Mouse (Mus musculus) hindbrain, embryonic 12.5 days (tissue): Measurements from ENCODE around the gene Rp9. TPM values are rescaled to one million over a fixed set of nuclear protein-coding genes. Genes with fewer than 3 reads are reported as not detected.

Experiments
- ATAC-seq: fragments of 200-750 bp; cut with Nextera tagmentation; 2 replicates; pipeline ENCODE4 v1.8.0; 2017; ENCODE audit warnings: moderate TSS enrichment; ENCODE audit not compliant: low FRiP score
- H3K27ac ChIP-seq: fragments of 300-500 bp; sonication (generic); 2 replicates; pipeline ENCODE4 v1.5.1; 2016; ENCODE audit warnings: mild to moderate bottlenecking
- H3K27me3 ChIP-seq: fragments of 300-500 bp; sonication (generic); 2 replicates; pipeline ENCODE4 v1.6.1; 2016; ENCODE audit warnings: mild to moderate bottlenecking
- H3K36me3 ChIP-seq: fragments of 300-500 bp; sonication (generic); 2 replicates; pipeline ENCODE4 v1.6.1; 2016; ENCODE audit warnings: mild to moderate bottlenecking
- H3K4me1 ChIP-seq: fragments of 300-500 bp; sonication (generic); 2 replicates; pipeline ENCODE4 v1.6.1; 2016
- H3K4me2 ChIP-seq: fragments of 300-500 bp; sonication (generic); replicated peaks from 2 replicates; pipeline ENCODE4 v1.6.1; 2016; ENCODE audit warnings: mild to moderate bottlenecking
- H3K4me3 ChIP-seq: fragments of 300-500 bp; sonication (generic); 2 replicates; pipeline ENCODE4 v1.5.1; 2016; ENCODE audit warnings: mild to moderate bottlenecking
- H3K9ac ChIP-seq: fragments of 300-500 bp; sonication (generic); 2 replicates; pipeline ENCODE4 v1.6.1; 2016; ENCODE audit warnings: mild to moderate bottlenecking, moderate library complexity
- H3K9me3 ChIP-seq: fragments of 300-500 bp; sonication (generic); replicated peaks from 2 replicates; pipeline ENCODE4 v1.6.1; 2016; ENCODE audit warnings: mild to moderate bottlenecking
- WGBS: fragments of 180-500 bp; shearing (Covaris S2); methylation state at CpG from one replicate; pipeline ENCODE4 v1.1.7; 2016; 5-methylcytosine and 5-hydroxymethylcytosine counted together
- polyA plus RNA-seq: library from polyadenylated mRNA; unstranded; fragments of >200 nt; fragmentation: Nextera tagmentation; extraction: Ambion mirVana; gene quantifications from 2 replicates; pipeline ENCODE4 v1.2.1, GENCODE M21; 2016

Gene Rp9
- polyA plus RNA-seq, 1 experiment from 2014 or later: 63.8 TPM

DNA sequence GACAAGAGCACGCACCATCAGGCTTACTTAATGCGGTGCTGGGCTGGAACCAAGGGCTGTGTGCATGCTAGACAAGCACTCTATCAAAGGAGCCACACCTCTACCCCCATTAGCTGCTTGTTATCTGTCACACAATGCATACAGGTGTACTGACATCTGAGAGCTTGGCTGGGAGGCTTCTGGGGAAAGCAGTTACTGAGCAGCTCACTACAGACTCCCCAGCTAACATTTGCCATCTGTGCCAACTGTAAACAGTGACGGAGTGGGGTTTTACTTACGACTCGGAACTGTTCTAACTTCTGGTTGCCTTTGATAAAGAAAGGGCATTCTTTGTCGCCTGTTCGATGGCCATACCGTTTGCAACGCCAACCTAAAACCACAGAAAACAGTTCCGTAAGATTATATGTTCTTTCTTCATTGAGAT, 16.0 kb downstream of the Rp9 start:
- ATAC-seq: no peak
- no peak overlapping the region for H3K4me3 ChIP-seq
- no peak overlapping the region for H3K9ac ChIP-seq
- H3K4me2 ChIP-seq: no peak overlapping the region
- WGBS: 96% methylated on average over 10 of the region's 10 CpGs
- no peak overlapping the region for H3K27ac ChIP-seq
- no peaks in the 10 kb centered on the region for H3K27me3 ChIP-seq
- H3K9me3 ChIP-seq: no peaks in the 10 kb centered on the region
- no peaks in the 10 kb centered on the region for H3K4me1 ChIP-seq
- H3K36me3 ChIP-seq: peaks cover 87% of the 10 kb centered on the region

DNA sequence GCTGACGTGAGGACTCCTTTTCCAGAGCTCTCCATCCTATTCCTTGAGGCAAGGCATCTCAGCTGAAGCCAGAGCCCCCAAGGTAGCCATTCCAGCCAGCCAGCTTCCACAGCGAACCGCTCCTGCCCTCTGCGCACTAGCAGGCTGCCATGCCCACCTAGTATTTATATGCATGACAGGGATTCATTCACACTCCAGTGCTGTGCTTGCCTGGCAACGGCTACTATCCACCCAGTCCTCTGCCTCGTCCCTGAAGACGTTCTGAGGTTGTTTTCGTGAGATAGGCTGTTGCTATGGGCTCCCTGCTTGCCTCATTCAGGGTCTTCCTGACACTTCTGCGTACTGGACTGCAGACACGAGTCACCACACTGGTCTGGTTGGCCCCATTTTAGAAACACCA, 16.8 kb downstream of the Rp9 start:
- Histone ChIP-seq H3K4me3 (no peak overlapping the region), H3K9me3 (no peaks in the 10 kb centered on the region), H3K4me1 (no peaks in the 10 kb centered on the region), H3K27me3 (no peaks in the 10 kb centered on the region), H3K27ac (no peak overlapping the region), H3K9ac (no peak overlapping the region), H3K36me3 (peaks cover 94% of the 10 kb centered on the region), H3K4me2 (no peak overlapping the region)
- WGBS: 89% methylated on average over 10 of the region's 10 CpGs
- no peak for ATAC-seq

DNA sequence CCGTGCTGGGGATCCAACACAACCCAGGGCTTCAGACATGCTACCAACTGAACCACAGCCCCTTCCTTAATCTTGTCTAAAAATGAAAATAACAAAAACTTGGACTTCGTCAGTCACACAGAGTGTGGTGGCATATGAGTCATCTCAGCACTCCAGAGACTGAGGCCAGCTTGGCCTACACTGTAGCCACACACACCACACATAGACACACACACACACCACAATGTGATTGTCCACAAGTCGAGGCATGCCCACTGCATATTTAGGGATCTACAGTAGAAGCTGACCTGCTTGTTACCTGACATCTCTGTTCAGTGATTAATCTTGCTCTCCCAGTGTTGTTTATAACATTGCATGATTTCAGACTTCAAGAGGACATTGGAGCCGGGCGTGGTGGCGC, 20.3 kb downstream of the Rp9 start:
- Histone ChIP-seq H3K4me2 (no peak overlapping the region), H3K27me3 (no peaks in the 10 kb centered on the region), H3K9me3 (no peaks in the 10 kb centered on the region), H3K27ac (no peak overlapping the region), H3K36me3 (peaks cover 89% of the 10 kb centered on the region), H3K4me3 (no peak overlapping the region), H3K4me1 (no peaks in the 10 kb centered on the region), H3K9ac (no peak overlapping the region)
- no peak for ATAC-seq
- 95% methylated on average over 6 of the region's 6 CpGs for WGBS

DNA sequence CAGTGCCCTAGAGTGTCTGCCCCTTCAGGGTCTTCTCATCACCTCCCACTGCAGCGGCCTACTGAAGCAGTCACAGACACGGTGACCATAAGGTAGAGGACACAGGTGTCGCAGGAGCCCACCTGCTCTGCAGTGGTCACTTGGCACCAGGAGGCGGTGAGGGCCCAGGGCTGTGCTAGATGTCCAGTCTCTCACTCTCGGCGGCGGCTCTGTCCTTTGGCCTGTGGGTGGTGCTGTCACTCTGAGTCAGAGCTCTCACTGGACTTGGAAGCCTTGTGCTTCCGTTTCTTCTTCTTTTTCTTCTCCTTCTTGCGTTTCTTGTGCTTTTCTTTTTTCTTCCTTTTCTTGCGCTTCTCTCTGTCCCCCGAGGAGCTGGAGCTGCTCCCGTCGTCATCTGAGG, 21.1 kb downstream of the Rp9 start:
- 92% methylated on average over 13 of the region's 13 CpGs for WGBS
- Histone ChIP-seq H3K36me3 (peaks cover 81% of the 10 kb centered on the region), H3K27ac (no peak overlapping the region), H3K4me3 (no peak overlapping the region), H3K9me3 (no peaks in the 10 kb centered on the region), H3K4me1 (no peaks in the 10 kb centered on the region), H3K4me2 (no peak overlapping the region), H3K27me3 (no peaks in the 10 kb centered on the region), H3K9ac (no peak overlapping the region)
- no peak for ATAC-seq

DNA sequence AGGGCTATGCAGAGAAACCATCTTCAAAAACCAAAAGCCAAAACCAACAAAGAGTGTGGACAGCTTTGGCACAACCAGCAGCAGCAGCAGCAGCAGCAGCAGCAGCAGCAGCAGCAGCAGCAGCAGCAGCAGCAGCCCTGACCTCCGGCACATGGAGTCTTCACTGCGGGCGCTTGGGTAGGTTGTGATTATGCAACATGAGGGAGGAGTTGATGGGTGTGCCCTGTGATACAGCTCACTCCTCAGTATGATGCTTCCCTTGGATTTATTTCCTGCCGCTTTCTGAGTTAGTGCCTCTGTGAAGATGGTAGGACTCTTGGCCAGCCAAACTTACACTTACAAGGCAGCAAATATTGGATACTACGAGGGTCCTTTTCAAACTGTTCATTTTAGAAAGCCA, 22.3 kb downstream of the Rp9 start:
- H3K4me1 ChIP-seq: no peaks in the 10 kb centered on the region
- no peaks in the 10 kb centered on the region for H3K9me3 ChIP-seq
- no peak overlapping the region for H3K9ac ChIP-seq
- ATAC-seq: no peak
- H3K27ac ChIP-seq: no peak overlapping the region
- H3K4me2 ChIP-seq: no peak overlapping the region
- H3K36me3 ChIP-seq: peaks cover 69% of the 10 kb centered on the region
- no peaks in the 10 kb centered on the region for H3K27me3 ChIP-seq
- H3K4me3 ChIP-seq: no peak overlapping the region
- WGBS: 95% methylated on average over 5 of the region's 5 CpGs

DNA sequence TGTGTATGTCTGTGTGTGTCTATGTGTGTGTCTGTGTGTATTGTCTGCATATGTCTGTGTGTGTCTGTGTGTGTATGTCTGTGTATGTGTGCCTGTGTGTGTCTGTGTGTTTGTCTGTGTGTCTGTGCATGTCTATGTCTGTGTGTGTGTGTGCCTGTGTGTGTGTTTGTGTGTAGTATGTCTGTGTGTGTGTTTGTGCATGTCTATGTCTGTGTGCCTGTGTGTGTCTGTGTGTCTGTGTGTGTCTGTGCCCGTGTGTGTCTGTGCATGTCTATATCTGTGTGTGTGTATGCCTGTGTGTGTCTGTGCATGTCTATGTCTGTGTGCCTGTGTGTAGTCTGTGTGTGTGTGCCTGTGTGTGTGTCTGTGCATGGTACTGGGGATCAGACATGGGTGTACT, 24.4 kb downstream of the Rp9 start:
- no peak overlapping the region for H3K9ac ChIP-seq
- H3K36me3 ChIP-seq: peaks cover 53% of the 10 kb centered on the region
- H3K27ac ChIP-seq: no peak overlapping the region
- no peak overlapping the region for H3K4me2 ChIP-seq
- no peak overlapping the region for H3K4me3 ChIP-seq
- WGBS: 82% methylated on average over 1 of the region's 1 CpGs
- H3K4me1 ChIP-seq: no peaks in the 10 kb centered on the region
- ATAC-seq: no peak
- H3K9me3 ChIP-seq: no peaks in the 10 kb centered on the region
- H3K27me3 ChIP-seq: no peaks in the 10 kb centered on the region

DNA sequence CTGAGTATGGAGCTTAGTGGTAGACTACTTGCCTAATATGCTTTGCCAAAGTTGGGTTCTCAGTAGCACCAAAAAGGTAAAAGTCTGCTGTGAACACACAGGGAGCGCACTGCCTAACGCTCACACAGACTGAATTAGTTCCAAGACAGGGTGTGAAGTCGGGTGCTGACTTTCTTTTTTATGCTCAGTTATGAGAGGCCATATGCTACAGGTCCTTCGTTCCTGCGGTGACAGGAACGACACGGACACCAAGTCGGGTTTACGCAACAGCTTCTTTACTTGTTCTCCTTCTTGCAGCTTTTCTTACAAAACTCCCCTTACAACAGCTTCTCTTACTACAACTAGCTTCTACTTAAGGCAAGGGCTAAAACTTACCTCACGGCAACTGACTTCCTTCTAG, 26.4 kb downstream of the Rp9 start:
- no peak for ATAC-seq
- Histone ChIP-seq H3K4me2 (no peak overlapping the region), H3K4me3 (no peak overlapping the region), H3K36me3 (peaks cover 34% of the 10 kb centered on the region), H3K4me1 (no peaks in the 10 kb centered on the region), H3K9ac (no peak overlapping the region), H3K9me3 (no peaks in the 10 kb centered on the region), H3K27me3 (no peaks in the 10 kb centered on the region), H3K27ac (no peak overlapping the region)
- 91% methylated on average over 10 of the region's 10 CpGs for WGBS

DNA sequence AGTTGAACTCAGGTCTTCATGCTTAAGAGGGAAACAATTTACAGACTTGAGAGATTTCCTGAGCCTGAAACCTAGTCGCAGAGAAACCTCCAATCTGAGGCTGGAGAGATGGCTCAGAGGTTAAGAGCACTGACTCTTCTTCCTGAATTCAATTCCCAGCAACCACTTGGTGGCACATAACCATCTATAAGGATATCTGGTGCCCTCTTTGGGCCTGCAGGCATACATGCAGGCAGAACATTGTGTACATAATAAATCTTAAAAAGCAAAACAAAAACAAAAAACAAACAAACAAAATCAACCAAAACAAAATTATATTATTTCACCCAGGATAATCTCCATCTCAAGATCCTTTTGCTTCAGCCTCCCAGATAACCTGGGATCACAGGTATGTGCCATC, 30.7 kb downstream of the Rp9 start:
- Histone ChIP-seq H3K4me2 (no peak overlapping the region), H3K9me3 (no peaks in the 10 kb centered on the region), H3K9ac (no peak overlapping the region), H3K4me1 (no peaks in the 10 kb centered on the region), H3K27ac (no peak overlapping the region), H3K4me3 (no peak overlapping the region), H3K27me3 (no peaks in the 10 kb centered on the region), H3K36me3 (0 out of 2 replicates have a peak, but pooled peaks cover 9% of the 10 kb centered on the region)
- ATAC-seq: no peak
- WGBS: 70% methylated on average over 1 of the region's 1 CpGs

DNA sequence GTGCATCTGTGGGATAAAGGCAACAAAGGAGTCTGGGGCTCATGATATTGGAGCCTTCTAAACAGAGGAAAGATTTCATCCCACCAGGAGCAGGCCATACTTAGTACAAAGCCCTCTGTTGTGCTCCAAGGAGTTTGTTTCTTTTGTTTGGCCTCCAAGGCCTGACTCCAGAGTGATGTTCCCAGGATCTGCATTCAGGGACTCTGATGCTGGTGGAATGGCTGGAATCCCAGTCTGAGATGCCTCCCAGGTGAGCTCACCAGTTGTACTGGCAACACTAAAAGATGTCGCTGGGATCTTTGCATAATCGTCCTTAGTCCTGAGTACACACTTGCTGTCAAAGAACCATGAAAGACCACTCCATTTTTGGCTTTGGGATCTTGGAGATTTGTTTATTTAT, 35.4 kb downstream of the Rp9 start:
- 92% methylated on average over 2 of the region's 2 CpGs for WGBS
- Histone ChIP-seq H3K27ac (no peak overlapping the region), H3K4me2 (no peak overlapping the region), H3K4me3 (no peak overlapping the region), H3K9me3 (no peaks in the 10 kb centered on the region), H3K36me3 (0 out of 2 replicates have a peak, but pooled peaks cover 3% of the 10 kb centered on the region), H3K9ac (no peak overlapping the region), H3K27me3 (no peaks in the 10 kb centered on the region), H3K4me1 (no peaks in the 10 kb centered on the region)
- ATAC-seq: no peak

DNA sequence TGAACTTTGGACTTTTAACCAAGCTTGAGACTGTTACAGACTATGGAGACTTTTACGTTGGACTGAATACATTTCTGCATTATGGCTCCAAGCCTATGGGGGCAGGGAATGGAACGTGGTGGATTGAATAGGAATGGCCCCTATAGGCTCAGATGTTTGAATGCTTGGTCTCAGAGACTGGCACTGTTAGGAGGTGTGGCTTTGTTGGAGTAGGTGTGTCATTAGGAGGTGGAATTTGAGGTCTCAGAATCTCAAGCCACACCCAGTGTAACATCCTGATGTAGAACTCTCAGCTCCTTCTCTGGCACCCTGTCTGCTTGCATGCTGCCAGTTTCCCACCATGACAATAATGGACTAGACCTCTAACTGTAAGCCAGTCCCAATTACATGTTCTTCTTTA, 36.3 kb downstream of the Rp9 start:
- no peak overlapping the region for H3K27ac ChIP-seq
- H3K27me3 ChIP-seq: no peaks in the 10 kb centered on the region
- H3K36me3 ChIP-seq: 0 out of 2 replicates have a peak, but pooled peaks cover 3% of the 10 kb centered on the region
- H3K4me1 ChIP-seq: no peaks in the 10 kb centered on the region
- no peak overlapping the region for H3K4me2 ChIP-seq
- no peak overlapping the region for H3K4me3 ChIP-seq
- H3K9me3 ChIP-seq: no peaks in the 10 kb centered on the region
- no peak overlapping the region for H3K9ac ChIP-seq
- 85% methylated on average over 2 of the region's 2 CpGs for WGBS
- no peak for ATAC-seq

DNA sequence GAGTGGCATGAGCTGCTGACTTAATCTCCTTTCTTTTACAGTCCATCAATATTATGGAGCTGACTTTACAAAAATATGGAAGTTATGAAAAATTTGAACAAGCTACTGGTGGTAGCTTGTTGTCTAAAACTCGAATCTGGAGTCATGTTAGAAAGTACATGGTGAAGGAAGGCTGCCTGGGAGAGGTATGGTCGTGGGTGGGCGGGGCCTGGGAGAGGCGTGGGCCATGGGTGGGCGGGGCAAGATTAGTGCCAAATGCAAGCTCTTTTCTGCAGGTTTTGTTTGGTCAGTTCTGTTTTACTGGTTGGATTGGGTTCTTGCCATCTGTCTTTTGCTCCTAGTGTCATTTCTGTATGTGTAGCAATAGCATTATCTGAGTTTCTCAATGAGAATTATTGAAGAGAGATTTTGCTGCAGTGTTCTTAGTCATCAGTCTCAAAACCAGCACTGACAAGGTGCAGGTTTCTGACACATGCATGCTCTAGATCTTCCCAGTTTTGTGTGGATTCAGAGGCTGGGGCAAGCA, 39.2 kb downstream of the Rp9 start:
- Histone ChIP-seq H3K4me1 (no peaks in the 10 kb centered on the region), H3K4me2 (no peak overlapping the region), H3K9ac (no peak overlapping the region), H3K27me3 (no peaks in the 10 kb centered on the region), H3K9me3 (no peaks in the 10 kb centered on the region), H3K36me3 (no peaks in the 10 kb centered on the region), H3K27ac (no peak overlapping the region), H3K4me3 (no peak overlapping the region)
- ATAC-seq: no peak
- WGBS: 50% methylated on average over 5 of the region's 5 CpGs

DNA sequence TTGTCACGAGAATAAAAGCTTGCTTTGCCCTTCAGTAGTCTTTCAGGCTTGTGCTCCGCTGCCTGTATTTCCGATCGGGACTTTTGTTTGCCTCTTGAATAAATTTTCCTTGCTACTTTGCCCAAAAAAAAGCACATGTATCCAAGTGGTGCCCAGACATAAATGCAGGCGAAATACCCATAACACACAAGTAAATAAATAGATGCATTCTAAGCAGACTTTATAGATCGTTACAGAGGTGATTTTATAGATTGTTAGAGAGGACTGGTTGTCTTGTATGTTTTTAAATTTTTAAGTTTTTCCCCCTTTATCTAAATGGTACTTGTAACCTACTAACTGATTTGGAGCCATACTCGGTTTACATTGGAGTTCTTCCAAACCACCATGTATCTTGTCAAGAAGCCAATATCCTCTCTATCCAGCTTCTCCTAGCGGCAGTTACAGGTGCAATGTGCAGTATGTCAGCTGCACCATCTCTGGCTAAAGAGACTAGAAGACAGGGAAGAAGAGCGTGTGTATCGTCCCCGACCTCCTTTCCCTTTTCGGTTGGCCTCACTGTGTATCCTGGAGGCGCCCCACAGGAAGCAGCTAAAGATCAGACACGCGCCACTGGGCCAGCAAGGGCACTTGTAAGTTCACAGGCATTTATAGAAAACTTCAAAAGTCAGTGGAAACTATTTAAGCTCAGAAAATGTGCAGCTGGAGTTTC, 39.9 kb downstream of the Rp9 start:
- Histone ChIP-seq H3K27me3 (no peaks in the 10 kb centered on the region), H3K4me2 (no peak overlapping the region), H3K9ac (no peak overlapping the region), H3K9me3 (no peaks in the 10 kb centered on the region), H3K36me3 (no peaks in the 10 kb centered on the region), H3K4me3 (no peak overlapping the region), H3K4me1 (no peaks in the 10 kb centered on the region), H3K27ac (no peak overlapping the region)
- WGBS: 68% methylated on average over 15 of the region's 15 CpGs
- ATAC-seq: no peak

DNA sequence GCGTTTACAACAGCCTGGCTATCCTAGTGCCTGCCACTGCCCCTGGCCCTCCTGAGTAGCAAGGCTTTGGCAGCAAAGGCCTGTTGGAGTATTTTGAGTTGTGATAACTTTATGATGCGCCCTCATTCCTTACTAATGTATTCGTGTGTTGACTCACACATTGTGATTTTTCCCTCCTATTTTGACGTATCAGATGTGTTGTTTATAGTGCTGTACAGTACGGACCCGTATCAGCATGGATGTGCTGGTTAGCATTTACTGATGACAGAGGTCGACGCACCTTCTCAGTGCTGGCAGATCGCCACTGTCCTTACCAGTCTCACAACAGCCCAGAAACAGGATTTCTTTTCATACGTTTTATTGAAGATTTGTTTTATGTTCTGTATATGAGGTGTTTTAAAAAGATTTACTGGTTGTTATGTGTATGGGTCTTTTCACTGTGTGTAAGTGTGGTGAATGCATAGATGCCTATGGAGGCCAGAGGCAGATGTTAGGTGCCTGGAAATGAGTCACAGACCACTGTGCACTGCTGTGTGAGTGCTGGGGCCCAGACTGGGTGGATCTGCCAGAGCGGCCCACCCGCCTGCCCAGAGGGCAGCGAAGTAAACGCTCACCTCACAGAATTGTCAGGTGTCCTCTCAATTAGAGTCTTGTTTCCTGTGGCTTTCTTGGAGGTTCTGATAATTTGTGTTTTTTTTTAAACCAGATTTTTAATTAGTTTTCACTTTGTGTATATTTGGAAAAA, 40.7 kb downstream of the Rp9 start:
- Histone ChIP-seq H3K36me3 (no peaks in the 10 kb centered on the region), H3K4me3 (no peak overlapping the region), H3K9ac (no peak overlapping the region), H3K9me3 (no peaks in the 10 kb centered on the region), H3K4me2 (no peak overlapping the region), H3K27me3 (no peaks in the 10 kb centered on the region), H3K4me1 (no peaks in the 10 kb centered on the region), H3K27ac (no peak overlapping the region)
- WGBS: 80% methylated on average over 14 of the region's 14 CpGs
- ATAC-seq: no peak
